Mouse (Mus musculus) left cerebral cortex, postnatal 36 days (tissue): ENCODE measurements around the gene Pxylp1. TPM values are rescaled to one million over a fixed set of nuclear protein-coding genes. Genes with fewer than 3 reads are reported as not detected.

Experiments used
- DNase-seq, 2 experiments: peaks; one replicate each; pipeline ENCODE4 v3.0.0; 2021 to 2022; ENCODE audit warnings: low spot score in 2 of 2, mixed read lengths in 1 of 2
- intact Hi-C: fragments of 180-260 bp; cut with DNase I; formaldehyde crosslinking; loops from one replicate; pipeline ENCODE4 v1.15.1; 2025
- total RNA-seq, 2 experiments: library from RNA; stranded (reverse); gene quantifications; 2 replicates each; pipeline ENCODE4 v1.2.3; 2021

Gene Pxylp1
- total RNA-seq, 2 experiments from 2014 or later, result 17.1 to 17.6 TPM

GRCm38 (mm10) chr9:96787797-96788196 is 104.7 kb downstream of the Pxylp1 start:
- DNase-seq, result no peak
- intact Hi-C loops, result no loop called here

GRCm38 (mm10) chr9:96785871-96786342 is 106.6 kb downstream of the Pxylp1 start:
- DNase-seq, result no peak
- intact Hi-C loops, result no loop called here

- no peak for DNase-seq
- intact Hi-C loops, result no loop called here
Observed at GRCm38 (mm10) chr9:96785187-96785586, 107.3 kb downstream of the Pxylp1 start.

GRCm38 (mm10) chr9:96783667-96784066 is 108.8 kb downstream of the Pxylp1 start:
- intact Hi-C loops, result no loop called here

GRCm38 (mm10) chr9:96783258-96783657 is 109.2 kb downstream of the Pxylp1 start:
- no peak for DNase-seq
- intact Hi-C loops, result no loop called here

More at GRCm38 (mm10) chr9:96783667-96784066, 108.8 kb downstream of the Pxylp1 start:
- DNase-seq, result no peak

- no peak for DNase-seq
- intact Hi-C loops, result no loop called here
Observed at GRCm38 (mm10) chr9:96782062-96782461, 110.4 kb downstream of the Pxylp1 start.

Other genes with a start within 250 kb of the Pxylp1 start
- gene Zbtb38, start 139.8 kb downstream of the Pxylp1 start, total RNA-seq, result 10 to 100 TPM; 55.4 to 66.0 TPM
- gene Spsb4, start 126.2 kb upstream of the Pxylp1 start, total RNA-seq, result 1 to 10 TPM; 4.8 to 5.5 TPM
- 10 to 100 TPM; 59.0 to 86.8 TPM for gene Slc25a36, start 218.5 kb upstream of the Pxylp1 start, total RNA-seq